Comparison of ENCODE assay signal across 7 mouse cellular contexts in the genomic region with DNA sequence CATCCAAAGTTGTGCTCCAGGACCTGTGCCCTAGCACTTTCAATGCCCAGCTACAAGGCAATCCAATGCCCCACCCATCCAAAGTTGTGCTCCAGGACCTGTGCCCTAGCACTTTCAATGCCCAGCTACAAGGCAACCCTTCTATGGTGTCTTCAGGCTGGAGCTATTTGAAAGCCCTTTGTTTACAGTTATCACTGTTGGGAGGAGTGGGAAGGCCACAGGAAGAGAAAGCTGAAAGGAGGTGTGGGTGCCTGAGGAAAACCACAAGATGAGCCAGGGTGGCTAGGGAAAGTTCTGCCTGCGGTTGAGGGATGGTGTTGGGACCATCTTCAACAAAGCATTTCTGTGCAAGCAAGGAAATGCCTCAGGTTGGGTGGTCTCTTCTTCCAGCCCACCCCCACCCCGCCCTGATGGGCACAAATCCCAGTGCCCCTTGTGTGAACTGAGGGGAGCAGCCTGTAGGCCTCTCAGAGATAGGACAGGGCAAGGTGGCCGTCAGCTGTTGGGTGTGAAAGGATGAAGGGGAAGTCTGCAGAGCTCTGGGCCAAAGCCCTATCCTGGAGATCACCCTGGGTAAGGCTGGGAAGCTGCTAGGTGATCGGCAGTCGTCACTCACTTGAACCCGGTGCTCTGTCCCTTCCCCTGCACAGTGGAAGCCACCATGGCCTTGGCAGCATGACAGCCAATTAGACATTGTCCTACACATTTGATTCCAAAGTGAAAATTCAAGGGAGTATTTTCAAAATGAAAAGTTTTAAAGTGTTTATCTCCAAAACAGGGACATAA. TPM values are rescaled to one million over a fixed set of nuclear protein-coding genes. Genes with fewer than 3 reads are reported as not detected.
DNase-seq lines count a peak whose midpoint lies in the region; ATAC-seq lines count a peak whose summit lies in the region.

No protein-coding gene starts in this region.

- no peak for ATAC-seq in forebrain, embryonic 13.5 days
- no peak for ATAC-seq in limb, embryonic 15.5 days (ENCODE audit: insufficient number of reproducible peaks, low FRiP score, low TSS enrichment, low read depth)

- intact Hi-C loops in gastrocnemius, postnatal 14 days (cut with DNase I; ENCODE audit: low total_unique reads), result no loop called here

- H3K4me2 ChIP-seq in forebrain, embryonic 13.5 days, result peak overlapping the region; percentile 78
- peak overlapping the region; percentile 59 for H3K4me2 ChIP-seq in limb, embryonic 15.5 days

- 83% methylated on average over 6 of the region's 6 CpGs for WGBS in forebrain, embryonic 13.5 days
- 85% methylated on average over 6 of the region's 6 CpGs for WGBS in limb, embryonic 15.5 days

- H3K9ac ChIP-seq in forebrain, embryonic 13.5 days, result 0 out of 2 replicates have a peak overlapping the region, but pooled peaks have one; percentile 79
- H3K9ac ChIP-seq in limb, embryonic 15.5 days, result no peak overlapping the region

- DNase-seq in thymus, postnatal 14 days, result peak; percentile 12
- no peak for DNase-seq in thymus, postnatal 25 days
- DNase-seq in retina, embryonic 14.5 days (ENCODE audit: low spot score), result no peak
- DNase-seq in gastrocnemius, adult 18-20 months (ENCODE audit: low spot score), result no peak
- DNase-seq in gastrocnemius, postnatal 14 days, result no peak

- H3K4me3 ChIP-seq in forebrain, embryonic 13.5 days, result peak overlapping the region; percentile 80
- peak overlapping the region; percentile 88; the same call in 1 of the 2 replicates for H3K4me3 ChIP-seq in limb, embryonic 15.5 days

- H3K9me3 ChIP-seq in forebrain, embryonic 13.5 days (replicated peaks), result no peaks in the 10 kb centered on the region
- H3K9me3 ChIP-seq in limb, embryonic 15.5 days, result no peaks in the 10 kb centered on the region

- H3K27me3 ChIP-seq in forebrain, embryonic 13.5 days, result no peaks in the 10 kb centered on the region
- no peaks in the 10 kb centered on the region for H3K27me3 ChIP-seq in limb, embryonic 15.5 days

- H3K4me1 ChIP-seq in forebrain, embryonic 13.5 days, result peaks cover 26% of the 10 kb centered on the region
- H3K4me1 ChIP-seq in limb, embryonic 15.5 days, result peaks cover 21% of the 10 kb centered on the region

- H3K27ac ChIP-seq in forebrain, embryonic 13.5 days, result no peak overlapping the region
- no peak overlapping the region for H3K27ac ChIP-seq in limb, embryonic 15.5 days

- no peaks in the 10 kb centered on the region for H3K36me3 ChIP-seq in forebrain, embryonic 13.5 days (ENCODE audit: poor library complexity, severe bottlenecking)
- H3K36me3 ChIP-seq in limb, embryonic 15.5 days, result no peaks in the 10 kb centered on the region

RNA-seq across cellular contexts. Expression of gene Kctd21, which starts 1.2 kb away (rescaled TPM):
- polyA plus RNA-seq in forebrain, embryonic 13.5 days (2015; fragmentation: Nextera tagmentation; extraction: Ambion mirVana), result 5.3 and 6.1 TPM in 2 replicates
- 4.0 and 4.4 TPM in 2 replicates for polyA plus RNA-seq in limb, embryonic 15.5 days (2015; fragmentation: Nextera tagmentation; extraction: Ambion mirVana)
- total RNA-seq in gastrocnemius, adult 18-20 months (2021), result 1 to 10 TPM; 4.1 to 4.4 TPM
- total RNA-seq in gastrocnemius, postnatal 14 days (2021), result 1 to 10 TPM; 1.9 to 2.3 TPM

RNA-seq across cellular contexts. Expression of gene Usp35, which starts 1.5 kb away (rescaled TPM):
- polyA plus RNA-seq in forebrain, embryonic 13.5 days (2015; fragmentation: Nextera tagmentation; extraction: Ambion mirVana), result 2.9 TPM in 2 replicates
- 1.6 and 2.2 TPM in 2 replicates for polyA plus RNA-seq in limb, embryonic 15.5 days (2015; fragmentation: Nextera tagmentation; extraction: Ambion mirVana)
- under 1 TPM; 0.31 to 0.43 TPM for total RNA-seq in gastrocnemius, adult 18-20 months (2021)
- under 1 TPM; 0.75 to 0.76 TPM for total RNA-seq in gastrocnemius, postnatal 14 days (2021)

RNA-seq across cellular contexts. Expression of gene Alg8, which starts 38.1 kb away (rescaled TPM):
- 28.3 and 30.8 TPM in 2 replicates for polyA plus RNA-seq in forebrain, embryonic 13.5 days (2015; fragmentation: Nextera tagmentation; extraction: Ambion mirVana)
- polyA plus RNA-seq in limb, embryonic 15.5 days (2015; fragmentation: Nextera tagmentation; extraction: Ambion mirVana), result 31.5 and 33.0 TPM in 2 replicates
- 1 to 10 TPM; 3.2 to 3.5 TPM for total RNA-seq in gastrocnemius, adult 18-20 months (2021)
- total RNA-seq in gastrocnemius, postnatal 14 days (2021), result 1 to 10 TPM; 2.9 to 5.5 TPM
